Mouse (Mus musculus) forebrain, embryonic 13.5 days (tissue): ENCODE results near the gene Mybph. TPM values are rescaled to one million over a fixed set of nuclear protein-coding genes. Genes with fewer than 3 reads are reported as not detected.

ENCODE experiments used
- ATAC-seq: fragments of 200-750 bp; cut with Nextera tagmentation; 2 replicates; pipeline ENCODE4 v1.8.0; 2017
- H3K27ac ChIP-seq: fragments of 300-500 bp; sonication (generic); 2 replicates; pipeline ENCODE4 v1.5.1; 2015; ENCODE audit warnings: inconsistent platforms, mild to moderate bottlenecking, moderate library complexity
- H3K27me3 ChIP-seq: fragments of 300-500 bp; sonication (generic); 2 replicates; pipeline ENCODE4 v1.6.1; 2015; ENCODE audit warnings: mild to moderate bottlenecking, inconsistent platforms
- H3K36me3 ChIP-seq: fragments of 300-500 bp; sonication (generic); 2 replicates; pipeline ENCODE4 v1.6.1; 2015; ENCODE audit warnings: mild to moderate bottlenecking, inconsistent platforms; ENCODE audit not compliant: poor library complexity, severe bottlenecking
- H3K4me1 ChIP-seq: fragments of 300-500 bp; sonication (generic); 2 replicates; pipeline ENCODE4 v1.6.1; 2015; ENCODE audit warnings: inconsistent platforms
- H3K4me2 ChIP-seq: fragments of 300-500 bp; sonication (generic); 2 replicates; pipeline ENCODE4 v1.6.1; 2015; ENCODE audit warnings: inconsistent platforms, mild to moderate bottlenecking, moderate library complexity
- H3K4me3 ChIP-seq: fragments of 300-500 bp; sonication (generic); 2 replicates; pipeline ENCODE4 v1.5.1; 2015; ENCODE audit warnings: mild to moderate bottlenecking, inconsistent platforms
- H3K9ac ChIP-seq: fragments of 300-500 bp; sonication (generic); 2 replicates; pipeline ENCODE4 v1.6.1; 2015; ENCODE audit warnings: mild to moderate bottlenecking, inconsistent platforms
- H3K9me3 ChIP-seq: fragments of 300-500 bp; sonication (generic); replicated peaks from 2 replicates; pipeline ENCODE4 v1.6.1; 2016; ENCODE audit warnings: inconsistent platforms
- WGBS: fragments of 180-500 bp; shearing (Covaris S2); methylation state at CpG from one replicate; pipeline ENCODE4 v1.1.7; 2015; 5-methylcytosine and 5-hydroxymethylcytosine counted together
- polyA plus RNA-seq: library from polyadenylated mRNA; unstranded; fragments of >200 nt; fragmentation: Nextera tagmentation; extraction: Ambion mirVana; gene quantifications from 2 replicates; pipeline ENCODE4 v1.2.1, GENCODE M21; 2015

Mybph gene
- not detected in 2 replicates for polyA plus RNA-seq

GRCm38 (mm10) chr1:134193126-134193525 lies at the start of gene Mybph:
Mybph (plus strand) TSS chr1:134193448.
- WGBS = 94% methylated on average over 1 of the region's 1 CpGs
- H3K27ac ChIP-seq = no peak within 1 kb of the TSS
- no peak within 1 kb of the TSS for H3K9ac ChIP-seq
- H3K4me1 ChIP-seq = peaks cover 29% of the 10 kb centered on the region
- H3K4me3 ChIP-seq = no peak within 1 kb of the TSS
- H3K9me3 ChIP-seq = no peaks in the 10 kb centered on the region
- H3K4me2 ChIP-seq = no peak within 1 kb of the TSS
- H3K27me3 ChIP-seq = no peaks in the 10 kb centered on the region
- no peak for ATAC-seq
- no peaks in the 10 kb centered on the region for H3K36me3 ChIP-seq

- Histone ChIP-seq H3K4me2 (no peak overlapping the region), H3K9me3 (no peaks in the 10 kb centered on the region), H3K4me1 (peaks cover 13% of the 10 kb centered on the region), H3K27me3 (no peaks in the 10 kb centered on the region), H3K36me3 (no peaks in the 10 kb centered on the region), H3K27ac (no peak overlapping the region), H3K4me3 (no peak overlapping the region), H3K9ac (no peak overlapping the region)
- WGBS = 89% methylated on average over 8 of the region's 8 CpGs
- no peak for ATAC-seq
Measured at GRCm38 (mm10) chr1:134146066-134146465, 47.2 kb upstream of the Mybph start.

GRCm38 (mm10) chr1:134150076-134150475 lies 43.2 kb upstream of the Mybph start:
- Histone ChIP-seq H3K27me3 (no peaks in the 10 kb centered on the region), H3K9ac (no peak overlapping the region), H3K4me3 (no peak overlapping the region), H3K36me3 (no peaks in the 10 kb centered on the region), H3K4me1 (no peaks in the 10 kb centered on the region), H3K4me2 (no peak overlapping the region), H3K27ac (no peak overlapping the region), H3K9me3 (no peaks in the 10 kb centered on the region; the same call in 1 of the 2 replicates)
- no peak for ATAC-seq
- 72% methylated on average over 8 of the region's 8 CpGs for WGBS

GRCm38 (mm10) chr1:134150745-134151144 lies 42.5 kb upstream of the Mybph start:
- H3K36me3 ChIP-seq = no peaks in the 10 kb centered on the region
- H3K27ac ChIP-seq = no peak overlapping the region
- H3K9ac ChIP-seq = no peak overlapping the region
- no peak for ATAC-seq
- no peaks in the 10 kb centered on the region for H3K27me3 ChIP-seq
- 91% methylated on average over 9 of the region's 9 CpGs for whole genome bisulfite sequencing
- H3K4me2 ChIP-seq = no peak overlapping the region
- no peak overlapping the region for H3K4me3 ChIP-seq
- H3K9me3 ChIP-seq = no peaks in the 10 kb centered on the region; the same call in 1 of the 2 replicates
- H3K4me1 ChIP-seq = no peaks in the 10 kb centered on the region

GRCm38 (mm10) chr1:134151655-134152412 lies 41.4 kb upstream of the Mybph start:
- no peak overlapping the region for H3K4me3 ChIP-seq
- no peaks in the 10 kb centered on the region for H3K36me3 ChIP-seq
- peak; percentile 90 for ATAC-seq
- no peaks in the 10 kb centered on the region; the same call in 1 of the 2 replicates for H3K9me3 ChIP-seq
- H3K4me2 ChIP-seq = no peak overlapping the region
- H3K27ac ChIP-seq = no peak overlapping the region
- no peaks in the 10 kb centered on the region for H3K27me3 ChIP-seq
- H3K9ac ChIP-seq = no peak overlapping the region
- no peaks in the 10 kb centered on the region for H3K4me1 ChIP-seq
- 34% methylated on average over 13 of the region's 13 CpGs for WGBS

- Histone ChIP-seq H3K36me3 (no peaks in the 10 kb centered on the region), H3K4me3 (no peak overlapping the region), H3K27ac (no peak overlapping the region), H3K27me3 (no peaks in the 10 kb centered on the region), H3K9me3 (no peaks in the 10 kb centered on the region; the same call in 1 of the 2 replicates), H3K4me2 (no peak overlapping the region), H3K9ac (no peak overlapping the region), H3K4me1 (no peaks in the 10 kb centered on the region)
- 82% methylated on average over 21 of the region's 21 CpGs for WGBS
- no peak for ATAC-seq
Measured at GRCm38 (mm10) chr1:134152626-134153590, 40.3 kb upstream of the Mybph start.

GRCm38 (mm10) chr1:134154121-134154520 lies 39.1 kb upstream of the Mybph start:
- no peak overlapping the region for H3K27ac ChIP-seq
- no peak for ATAC-seq
- no peak overlapping the region for H3K4me3 ChIP-seq
- no peaks in the 10 kb centered on the region for H3K27me3 ChIP-seq
- no peaks in the 10 kb centered on the region for H3K4me1 ChIP-seq
- no peaks in the 10 kb centered on the region for H3K36me3 ChIP-seq
- WGBS = 87% methylated on average over 3 of the region's 3 CpGs
- no peaks in the 10 kb centered on the region; the same call in 1 of the 2 replicates for H3K9me3 ChIP-seq
- no peak overlapping the region for H3K4me2 ChIP-seq
- no peak overlapping the region for H3K9ac ChIP-seq

- 59% methylated on average over 3 of the region's 3 CpGs for WGBS
- Histone ChIP-seq H3K4me1 (no peaks in the 10 kb centered on the region), H3K27me3 (no peaks in the 10 kb centered on the region), H3K9ac (no peak overlapping the region), H3K4me2 (no peak overlapping the region), H3K4me3 (no peak overlapping the region), H3K9me3 (no peaks in the 10 kb centered on the region; the same call in 1 of the 2 replicates), H3K36me3 (no peaks in the 10 kb centered on the region), H3K27ac (no peak overlapping the region)
- ATAC-seq = no peak
Measured at GRCm38 (mm10) chr1:134154655-134155054, 38.6 kb upstream of the Mybph start.

GRCm38 (mm10) chr1:134160404-134160803 lies 32.8 kb upstream of the Mybph start:
- Histone ChIP-seq H3K36me3 (no peaks in the 10 kb centered on the region), H3K9me3 (no peaks in the 10 kb centered on the region), H3K27me3 (no peaks in the 10 kb centered on the region), H3K9ac (no peak overlapping the region), H3K27ac (no peak overlapping the region), H3K4me1 (no peaks in the 10 kb centered on the region), H3K4me2 (no peak overlapping the region), H3K4me3 (no peak overlapping the region)
- ATAC-seq = no peak
- WGBS = 96% methylated on average over 3 of the region's 3 CpGs

- ATAC-seq = no peak
- Histone ChIP-seq H3K9ac (no peak overlapping the region), H3K27me3 (no peaks in the 10 kb centered on the region), H3K36me3 (no peaks in the 10 kb centered on the region), H3K4me2 (no peak overlapping the region), H3K4me3 (no peak overlapping the region), H3K4me1 (no peaks in the 10 kb centered on the region), H3K9me3 (no peaks in the 10 kb centered on the region), H3K27ac (no peak overlapping the region)
- 76% methylated on average over 6 of the region's 6 CpGs for WGBS
Measured at GRCm38 (mm10) chr1:134161399-134161798, 31.8 kb upstream of the Mybph start.

- Histone ChIP-seq H3K27ac (no peak overlapping the region), H3K4me2 (no peak overlapping the region), H3K9me3 (no peaks in the 10 kb centered on the region), H3K9ac (no peak overlapping the region), H3K27me3 (no peaks in the 10 kb centered on the region), H3K4me3 (no peak overlapping the region), H3K4me1 (no peaks in the 10 kb centered on the region), H3K36me3 (no peaks in the 10 kb centered on the region)
- ATAC-seq = no peak
- whole genome bisulfite sequencing = 80% methylated on average over 6 of the region's 6 CpGs
Measured at GRCm38 (mm10) chr1:134162510-134163225, 30.6 kb upstream of the Mybph start.
